Mouse (Mus musculus): ENCODE data around the gene 1190005I06Rik. TPM values are rescaled to one million over a fixed set of nuclear protein-coding genes. Genes with fewer than 3 reads are reported as not detected.

The 1190005I06Rik gene
- total RNA-seq, 2 experiments from 2014 or later, result 2.3 to 3.4 TPM

- DNase-seq (ENCODE audit: low spot score), result no peak
- intact Hi-C loops (cut with DNase I), result no loop called here
Observed at GRCm38 (mm10) chr8:120561539-120562435, 85.6 kb downstream of the 1190005I06Rik start.

- DNase-seq (ENCODE audit: low spot score), result no peak
- intact Hi-C loops (cut with DNase I), result no loop called here
Observed at GRCm38 (mm10) chr8:120560535-120560934, 86.9 kb downstream of the 1190005I06Rik start.

- intact Hi-C loops (cut with DNase I), result no loop called here
- no peak for DNase-seq (ENCODE audit: low spot score)
Observed at GRCm38 (mm10) chr8:120559654-120560053, 87.8 kb downstream of the 1190005I06Rik start.

Other genes with a start within 250 kb of the 1190005I06Rik start
- gene Gins2, start 58.3 kb downstream of the 1190005I06Rik start, total RNA-seq (2021), result 1 to 10 TPM; 1.2 to 1.5 TPM
- gene Gm27021, start 20.4 kb upstream of the 1190005I06Rik start, total RNA-seq (2021), result not detected
- 1,000 to 10,000 TPM; 4,549 to 4,664 TPM for gene Cox4i1, start 20.6 kb upstream of the 1190005I06Rik start, total RNA-seq (2021)
- gene Emc8, start 20.9 kb upstream of the 1190005I06Rik start, total RNA-seq (2021), result 10 to 100 TPM; 45.6 to 46.9 TPM
- 1 to 10 TPM; 3.2 to 4.5 TPM for gene Irf8, start 88.7 kb upstream of the 1190005I06Rik start, total RNA-seq (2021)

Data from heart, postnatal 25 days (tissue).